Mouse (Mus musculus): ENCODE results near the gene Nynrin. TPM values are rescaled to one million over a fixed set of nuclear protein-coding genes. Genes with fewer than 3 reads are reported as not detected.
A peak's percentile ranks its signal among the peaks of the same experiment; 100 is the strongest.

Nynrin gene
- polyA plus RNA-seq (2015; fragmentation: Nextera tagmentation; extraction: Ambion mirVana) = 4.2 and 4.7 TPM in 2 replicates

GRCm38 (mm10) chr14:55853621-55854285, at the start of gene Nynrin:
Gene Nynrin (plus strand): TSS chr14:55854010.
- H3K9me3 ChIP-seq (ENCODE audit: low read length) = no peaks in the 10 kb centered on the region
- DNase-seq (ENCODE audit: low spot score) (peak; percentile 90), ATAC-seq (peak; percentile 91)
- WGBS = 1% methylated on average over 22 of the region's 33 CpGs
- H3K4me1 ChIP-seq (ENCODE audit: insufficient read depth, low read depth, low read length) = peaks cover 22% of the 10 kb centered on the region
- TF ChIP-seq EP300 (IDR thresholded peaks at IDR 0.05) (no peak), CTCF (IDR thresholded peaks at IDR 0.05) (no peak)
- peak within 1 kb of the TSS; percentile 79 for H3K4me2 ChIP-seq (replicated peaks; ENCODE audit: low read depth, low read length)
- peak within 1 kb of the TSS; percentile 50 for H3K4me3 ChIP-seq (ENCODE audit: low read depth, low read length)
- H3K9ac ChIP-seq (replicated peaks; ENCODE audit: low read depth) = peak within 1 kb of the TSS; percentile 56
- H3K27me3 ChIP-seq (replicated peaks; ENCODE audit: insufficient read depth, low read length) = no peaks in the 10 kb centered on the region
- peak within 1 kb of the TSS; percentile 90 for H3K27ac ChIP-seq (ENCODE audit: low read length)
- H3K36me3 ChIP-seq (ENCODE audit: insufficient read depth, low read length) = no peaks in the 10 kb centered on the region

DNA sequence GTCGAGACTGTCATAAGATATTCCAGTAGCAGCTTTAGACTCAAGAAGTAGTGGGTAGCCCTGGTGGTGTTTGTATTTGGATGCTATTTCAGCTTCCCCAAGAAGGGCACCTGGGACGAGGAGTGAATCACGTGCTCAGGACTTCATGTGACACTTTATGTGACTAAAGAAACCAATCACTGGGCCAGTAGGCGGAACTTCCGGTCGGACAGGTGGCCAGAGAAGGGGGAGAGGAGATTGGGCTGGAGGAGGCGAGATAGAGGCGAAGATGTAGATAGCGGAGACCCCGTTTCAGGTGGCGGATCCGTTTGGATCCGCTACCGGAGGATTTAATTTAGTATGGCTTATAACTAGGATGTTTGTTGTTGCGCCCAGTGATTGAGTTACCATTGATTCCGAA, 38.9 kb upstream of the Nynrin start:
- Histone ChIP-seq H3K27ac (ENCODE audit: low read length) (peak overlapping the region; percentile 63), H3K9me3 (ENCODE audit: low read length) (no peaks in the 10 kb centered on the region), H3K4me3 (ENCODE audit: low read depth, low read length) (peak overlapping the region; percentile 39), H3K36me3 (ENCODE audit: insufficient read depth, low read length) (no peaks in the 10 kb centered on the region), H3K4me1 (ENCODE audit: insufficient read depth, low read depth, low read length) (no peaks in the 10 kb centered on the region), H3K9ac (replicated peaks; ENCODE audit: low read depth) (0 out of 2 replicates have a peak overlapping the region, but pooled peaks have one; percentile 19), H3K27me3 (replicated peaks; ENCODE audit: insufficient read depth, low read length) (no peaks in the 10 kb centered on the region), H3K4me2 (replicated peaks; ENCODE audit: low read depth, low read length) (peak overlapping the region; percentile 61)
- DNase-seq (ENCODE audit: low spot score) (peak; percentile 79), ATAC-seq (peak; percentile 81)
- 26% methylated on average over 16 of the region's 16 CpGs for WGBS
- TF ChIP-seq CTCF (IDR thresholded peaks at IDR 0.05) (no peak), EP300 (IDR thresholded peaks at IDR 0.05) (no peak)

DNA sequence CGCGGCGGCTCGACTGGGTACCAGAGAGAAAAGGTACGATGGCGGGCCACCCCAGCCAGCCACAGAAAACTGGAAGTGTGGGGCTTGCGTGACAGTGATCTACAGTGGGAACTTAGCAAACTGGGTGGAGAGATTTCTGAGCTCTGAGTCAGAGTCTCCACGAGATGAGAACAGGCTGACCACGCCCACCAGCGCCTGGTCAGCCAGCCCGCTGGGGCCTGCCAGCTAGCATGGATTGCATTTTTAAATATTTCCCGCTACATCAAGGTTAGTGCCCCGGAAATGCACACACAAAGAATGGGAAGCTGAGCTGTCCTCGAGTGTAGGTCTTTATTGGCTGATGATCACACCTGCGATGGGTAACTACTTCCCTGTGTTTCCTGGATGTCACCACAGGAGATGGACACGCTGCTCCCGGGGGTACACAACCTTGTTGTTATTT, 38.5 kb upstream of the Nynrin start:
- Histone ChIP-seq H3K36me3 (ENCODE audit: insufficient read depth, low read length) (no peaks in the 10 kb centered on the region), H3K9me3 (ENCODE audit: low read length) (no peaks in the 10 kb centered on the region), H3K4me2 (replicated peaks; ENCODE audit: low read depth, low read length) (peak overlapping the region; percentile 61), H3K27me3 (replicated peaks; ENCODE audit: insufficient read depth, low read length) (no peaks in the 10 kb centered on the region), H3K9ac (replicated peaks; ENCODE audit: low read depth) (0 out of 2 replicates have a peak overlapping the region, but pooled peaks have one; percentile 19), H3K4me3 (ENCODE audit: low read depth, low read length) (peak overlapping the region; percentile 39), H3K4me1 (ENCODE audit: insufficient read depth, low read depth, low read length) (no peaks in the 10 kb centered on the region), H3K27ac (ENCODE audit: low read length) (peak overlapping the region; percentile 63)
- TF ChIP-seq CTCF (IDR thresholded peaks at IDR 0.05) (no peak), EP300 (IDR thresholded peaks at IDR 0.05) (peak; percentile 57; the same call in 1 of the 2 replicates)
- WGBS = 20% methylated on average over 17 of the region's 17 CpGs
- DNase-seq (ENCODE audit: low spot score) = peak; percentile 94
- peak; percentile 96 for ATAC-seq

DNA sequence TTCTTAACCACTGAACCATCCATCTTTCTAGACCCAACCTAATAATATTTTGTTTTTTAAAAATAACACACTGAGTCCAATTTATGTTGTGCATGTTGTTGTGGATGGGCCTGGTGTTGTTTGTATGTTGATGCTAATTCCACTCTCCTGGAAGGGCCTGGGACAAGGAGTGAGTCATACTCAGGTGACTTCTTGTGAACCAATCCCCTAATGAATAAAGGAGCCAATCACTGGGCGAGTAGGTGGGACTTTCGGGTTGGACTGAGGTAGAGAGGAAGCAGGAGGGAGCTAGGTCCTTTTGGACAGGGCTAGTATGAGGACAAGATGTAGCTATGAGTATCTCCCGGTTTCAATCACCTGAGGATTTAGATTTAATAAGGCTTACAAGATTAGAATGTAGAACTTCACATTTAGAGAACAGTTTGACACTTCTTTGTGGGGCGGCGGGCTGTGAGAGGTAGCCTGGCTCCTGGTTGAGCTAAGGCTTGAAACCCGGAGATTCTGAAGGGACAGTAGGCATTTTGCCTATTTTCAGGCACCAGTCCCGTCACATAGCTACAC, 33.9 kb upstream of the Nynrin start:
- DNase-seq (ENCODE audit: low spot score) (no peak), ATAC-seq (no peak)
- Histone ChIP-seq H3K4me2 (replicated peaks; ENCODE audit: low read depth, low read length) (no peak overlapping the region), H3K36me3 (ENCODE audit: insufficient read depth, low read length) (no peaks in the 10 kb centered on the region), H3K4me3 (ENCODE audit: low read depth, low read length) (no peak overlapping the region), H3K27ac (ENCODE audit: low read length) (no peak overlapping the region), H3K4me1 (ENCODE audit: insufficient read depth, low read depth, low read length) (no peaks in the 10 kb centered on the region), H3K9me3 (ENCODE audit: low read length) (no peaks in the 10 kb centered on the region), H3K9ac (replicated peaks; ENCODE audit: low read depth) (no peak overlapping the region), H3K27me3 (replicated peaks; ENCODE audit: insufficient read depth, low read length) (no peaks in the 10 kb centered on the region)
- WGBS = 77% methylated on average over 7 of the region's 7 CpGs
- TF ChIP-seq CTCF (IDR thresholded peaks at IDR 0.05) (no peak), EP300 (IDR thresholded peaks at IDR 0.05) (no peak)

- WGBS = 81% methylated on average over 9 of the region's 9 CpGs
- no peak overlapping the region for H3K4me2 ChIP-seq (replicated peaks; ENCODE audit: low read depth, low read length)
- H3K27me3 ChIP-seq (replicated peaks; ENCODE audit: insufficient read depth, low read length) = no peaks in the 10 kb centered on the region
- DNase-seq (ENCODE audit: low spot score) = no peak
- peaks cover 3% of the 10 kb centered on the region; the same call in 1 of the 2 replicates for H3K4me1 ChIP-seq (ENCODE audit: insufficient read depth, low read depth, low read length)
- H3K4me3 ChIP-seq (ENCODE audit: low read depth, low read length) = no peak overlapping the region
- H3K9ac ChIP-seq (replicated peaks; ENCODE audit: low read depth) = no peak overlapping the region
- no peak overlapping the region for H3K27ac ChIP-seq (ENCODE audit: low read length)
- TF ChIP-seq CTCF (IDR thresholded peaks at IDR 0.05) = no peak
- no peak for TF ChIP-seq EP300 (IDR thresholded peaks at IDR 0.05)
- no peak for ATAC-seq
- H3K9me3 ChIP-seq (ENCODE audit: low read length) = no peaks in the 10 kb centered on the region
- H3K36me3 ChIP-seq (ENCODE audit: insufficient read depth, low read length) = no peaks in the 10 kb centered on the region
These were observed 33.2 kb upstream of the Nynrin start for GRCm38 (mm10) chr14:55820576-55820975.

DNA sequence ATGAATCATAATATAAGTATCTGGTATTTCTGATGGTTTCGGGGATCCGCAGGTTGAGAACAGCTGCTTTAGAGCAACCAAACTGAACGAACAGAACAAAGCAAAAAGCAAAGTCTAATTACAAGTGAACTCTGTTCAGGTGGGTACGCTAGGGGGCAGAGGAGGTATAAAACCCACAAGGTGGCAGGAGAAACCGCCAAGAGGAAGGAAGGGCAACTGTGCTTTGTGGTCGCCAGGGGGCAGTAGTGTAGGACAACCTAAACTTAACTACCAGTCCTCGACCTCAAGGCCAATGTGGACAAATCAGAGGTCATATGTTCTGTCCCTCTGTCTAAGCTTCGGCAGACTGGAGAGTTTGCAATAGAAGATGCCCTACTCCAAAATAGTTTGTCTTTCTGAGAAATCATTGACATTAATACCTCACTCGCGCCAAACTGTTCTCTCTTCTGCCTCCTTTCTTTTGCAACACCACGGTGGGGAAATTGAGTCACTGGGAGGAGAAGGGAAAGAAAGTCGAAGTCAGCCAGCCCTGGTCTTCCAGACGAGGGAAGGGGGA, 31.3 kb upstream of the Nynrin start:
- Histone ChIP-seq H3K4me1 (ENCODE audit: insufficient read depth, low read depth, low read length) (peaks cover 3% of the 10 kb centered on the region; the same call in 1 of the 2 replicates), H3K27ac (ENCODE audit: low read length) (peak overlapping the region; percentile 98), H3K9me3 (ENCODE audit: low read length) (no peaks in the 10 kb centered on the region), H3K4me2 (replicated peaks; ENCODE audit: low read depth, low read length) (peak overlapping the region; percentile 91), H3K9ac (replicated peaks; ENCODE audit: low read depth) (peak overlapping the region; percentile 76), H3K4me3 (ENCODE audit: low read depth, low read length) (peak overlapping the region; percentile 57), H3K36me3 (ENCODE audit: insufficient read depth, low read length) (no peaks in the 10 kb centered on the region), H3K27me3 (replicated peaks; ENCODE audit: insufficient read depth, low read length) (no peaks in the 10 kb centered on the region)
- peak; percentile 96 for DNase-seq (ENCODE audit: low spot score)
- ATAC-seq = peak; percentile 52
- TF ChIP-seq CTCF (IDR thresholded peaks at IDR 0.05) (peak; percentile 99), EP300 (IDR thresholded peaks at IDR 0.05) (peak; percentile 62; the same call in 1 of the 2 replicates)
- 3% methylated on average over 13 of the region's 13 CpGs for WGBS

Measured in lung, postnatal 0 days (tissue).